Mouse (Mus musculus) liver, postnatal 0 days (tissue): ENCODE results near the gene Col6a3.

Experiments
- CTCF ChIP-seq: sonication (generic); IDR thresholded peaks from 2 replicates; pipeline ENCODE4 v1.5.1; 2016; ENCODE audit warnings: antibody characterized with exemption, low read depth
- EP300 ChIP-seq: IDR thresholded peaks from 2 replicates; pipeline ENCODE4 v1.6.1; 2016; ENCODE audit warnings: antibody characterized with exemption, low read depth, mild to moderate bottlenecking

- TF ChIP-seq EP300 (no peak), CTCF (no peak)
Measured at GRCm38 (mm10) chr1:90771172-90771571, 72.6 kb downstream of the Col6a3 start.
